Mouse (Mus musculus) kidney, embryonic 14.5 days (tissue): ENCODE measurements around the gene Ezr. TPM values are rescaled to one million over a fixed set of nuclear protein-coding genes. Genes with fewer than 3 reads are reported as not detected.
A peak's percentile ranks its signal among the peaks of the same experiment; 100 is the strongest.

Source experiments
- ATAC-seq: fragments of 200-750 bp; cut with Nextera tagmentation; 2 replicates; pipeline ENCODE4 v1.8.0; 2017; ENCODE audit warnings: moderate number of reproducible peaks, mild to moderate bottlenecking, moderate TSS enrichment, moderate library complexity; ENCODE audit not compliant: low FRiP score, low TSS enrichment
- H3K27ac ChIP-seq: fragments of 300-500 bp; sonication (generic); 2 replicates; pipeline ENCODE4 v1.5.1; 2014; ENCODE audit warnings: low read depth, mild to moderate bottlenecking, low read length, moderate library complexity, mixed read lengths
- H3K27me3 ChIP-seq: fragments of 300-500 bp; sonication (generic); 2 replicates; pipeline ENCODE4 v1.6.1; 2014; ENCODE audit warnings: mild to moderate bottlenecking, low read length; ENCODE audit not compliant: control insufficient read depth, insufficient read depth
- H3K36me3 ChIP-seq: fragments of 300-500 bp; sonication (generic); 2 replicates; pipeline ENCODE4 v1.6.1; 2014; ENCODE audit warnings: low read length, mixed read lengths; ENCODE audit not compliant: control insufficient read depth, insufficient read depth
- H3K4me1 ChIP-seq: fragments of 300-500 bp; sonication (generic); 2 replicates; pipeline ENCODE4 v1.6.1; 2014; ENCODE audit warnings: low read length, mixed read lengths; ENCODE audit not compliant: control insufficient read depth, insufficient read depth
- H3K4me2 ChIP-seq: fragments of 300-500 bp; sonication (generic); replicated peaks from 2 replicates; pipeline ENCODE4 v1.6.1; 2014; ENCODE audit warnings: low read depth, mild to moderate bottlenecking, low read length
- H3K4me3 ChIP-seq: fragments of 300-500 bp; sonication (generic); 2 replicates; pipeline ENCODE4 v1.5.1; 2014; ENCODE audit warnings: mild to moderate bottlenecking, low read length
- H3K9ac ChIP-seq: fragments of 300-500 bp; sonication (generic); 2 replicates; pipeline ENCODE4 v1.6.1; 2014; ENCODE audit warnings: low read depth, mild to moderate bottlenecking, low read length, moderate library complexity
- H3K9me3 ChIP-seq: fragments of 300-500 bp; sonication (generic); 2 replicates; pipeline ENCODE4 v1.6.1; 2016; ENCODE audit warnings: low read length; ENCODE audit not compliant: control insufficient read depth
- WGBS: fragments of 180-500 bp; shearing (Covaris S2); extraction: QIAGEN DNeasy Blood & Tissue Kit; methylation state at CpG from one replicate; pipeline ENCODE4 v1.1.7; 2014; 5-methylcytosine and 5-hydroxymethylcytosine counted together
- polyA plus RNA-seq: library from polyadenylated mRNA; unstranded; fragments of >200 nt; fragmentation: Nextera tagmentation; extraction: Ambion mirVana; gene quantifications from 2 replicates; pipeline ENCODE4 v1.2.1, GENCODE M21; 2014

Ezr gene
- polyA plus RNA-seq, 1 experiment from 2014 or later = 158 TPM

- 68% methylated on average over 5 of the region's 5 CpGs for WGBS
- peaks cover 52% of the 10 kb centered on the region for H3K4me1 ChIP-seq
- H3K36me3 ChIP-seq = no peaks in the 10 kb centered on the region
- H3K4me3 ChIP-seq = no peak overlapping the region
- H3K27ac ChIP-seq = peak overlapping the region; percentile 24; the same call in 1 of the 2 replicates
- H3K4me2 ChIP-seq = no peak overlapping the region
- ATAC-seq = no peak
- H3K9me3 ChIP-seq = no peaks in the 10 kb centered on the region
- no peak overlapping the region for H3K9ac ChIP-seq
- no peaks in the 10 kb centered on the region for H3K27me3 ChIP-seq
Measured at GRCm38 (mm10) chr17:6767771-6768170, 14.8 kb downstream of the Ezr start.

DNA sequence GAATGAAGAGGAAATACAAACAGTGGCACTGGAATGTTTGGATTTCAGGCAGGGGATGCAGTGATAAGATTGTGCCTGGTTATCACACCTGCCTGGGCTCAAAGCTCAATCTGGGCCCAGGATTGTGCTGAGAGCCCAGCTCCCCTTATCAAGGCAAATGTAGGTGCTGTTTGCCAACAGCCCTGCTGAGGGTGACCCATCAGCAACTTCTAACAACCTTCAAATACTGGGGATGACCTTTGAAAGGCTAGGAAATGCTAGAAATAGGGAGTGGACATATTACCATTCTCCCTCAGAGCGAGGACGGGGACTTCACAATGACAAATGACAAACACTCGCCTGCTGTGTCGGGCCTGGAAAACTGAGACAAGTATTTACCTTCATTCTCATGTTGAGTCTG is 15.8 kb downstream of the Ezr start:
- H3K9me3 ChIP-seq = no peaks in the 10 kb centered on the region
- H3K4me2 ChIP-seq = no peak overlapping the region
- WGBS = 63% methylated on average over 4 of the region's 4 CpGs
- no peak for ATAC-seq
- H3K27ac ChIP-seq = peak overlapping the region; percentile 1; the same call in 1 of the 2 replicates
- H3K4me3 ChIP-seq = no peak overlapping the region
- no peak overlapping the region for H3K9ac ChIP-seq
- H3K27me3 ChIP-seq = no peaks in the 10 kb centered on the region
- no peaks in the 10 kb centered on the region for H3K36me3 ChIP-seq
- peaks cover 49% of the 10 kb centered on the region for H3K4me1 ChIP-seq

GRCm38 (mm10) chr17:6765886-6766285 is 16.7 kb downstream of the Ezr start:
- Histone ChIP-seq H3K36me3 (no peaks in the 10 kb centered on the region), H3K4me3 (no peak overlapping the region), H3K9me3 (no peaks in the 10 kb centered on the region), H3K27ac (no peak overlapping the region; the same call in 1 of the 2 replicates), H3K4me2 (no peak overlapping the region), H3K9ac (no peak overlapping the region), H3K27me3 (no peaks in the 10 kb centered on the region), H3K4me1 (peaks cover 41% of the 10 kb centered on the region)
- 56% methylated on average over 2 of the region's 2 CpGs for WGBS
- ATAC-seq = no peak

GRCm38 (mm10) chr17:6764730-6765129 is 17.9 kb downstream of the Ezr start:
- 69% methylated on average over 4 of the region's 4 CpGs for WGBS
- Histone ChIP-seq H3K4me2 (no peak overlapping the region), H3K9ac (no peak overlapping the region), H3K27me3 (no peaks in the 10 kb centered on the region), H3K4me1 (peaks cover 35% of the 10 kb centered on the region), H3K4me3 (no peak overlapping the region), H3K27ac (no peak overlapping the region), H3K36me3 (no peaks in the 10 kb centered on the region), H3K9me3 (no peaks in the 10 kb centered on the region)
- peak; percentile 37; the same call in 1 of the 2 replicates for ATAC-seq

GRCm38 (mm10) chr17:6764227-6764593 is 18.4 kb downstream of the Ezr start:
- 44% methylated on average over 7 of the region's 7 CpGs for WGBS
- H3K4me1 ChIP-seq = peaks cover 32% of the 10 kb centered on the region
- H3K27me3 ChIP-seq = no peaks in the 10 kb centered on the region
- H3K9me3 ChIP-seq = no peaks in the 10 kb centered on the region
- no peaks in the 10 kb centered on the region for H3K36me3 ChIP-seq
- no peak overlapping the region for H3K9ac ChIP-seq
- H3K4me3 ChIP-seq = no peak overlapping the region
- no peak overlapping the region for H3K4me2 ChIP-seq
- no peak for ATAC-seq
- H3K27ac ChIP-seq = no peak overlapping the region

DNA sequence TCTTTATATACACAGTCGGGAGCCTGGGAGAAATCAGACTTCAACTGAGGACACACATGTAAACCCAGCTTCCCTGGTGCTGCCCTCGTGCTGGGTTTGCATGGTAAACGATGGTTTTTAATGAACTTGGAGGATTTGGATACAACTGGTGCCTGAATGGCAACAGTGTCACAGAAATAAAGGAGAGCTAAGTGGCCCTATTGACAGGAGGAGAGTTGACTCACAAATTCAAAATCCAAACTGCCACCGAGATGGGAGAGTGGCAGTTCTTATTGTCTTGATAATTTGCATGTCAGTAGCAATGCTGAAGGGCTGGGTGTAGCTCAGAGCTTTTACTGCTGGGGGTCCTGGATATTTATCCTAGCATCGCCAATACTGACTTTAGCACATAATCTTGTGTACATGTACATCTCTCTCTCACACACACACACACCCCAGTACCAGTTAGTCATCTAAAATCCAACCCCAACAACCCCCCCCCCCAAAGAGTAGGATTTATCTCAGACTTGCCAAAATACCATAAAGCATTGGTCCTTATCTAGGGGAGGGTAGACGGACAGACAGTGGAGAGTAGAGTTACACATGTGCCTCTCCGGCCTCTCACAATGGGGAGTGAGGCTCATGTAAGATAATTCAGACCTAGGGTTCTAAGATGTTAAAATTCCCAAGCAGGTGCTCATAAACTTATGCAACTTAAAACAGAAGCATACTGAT is 18.9 kb downstream of the Ezr start:
- Histone ChIP-seq H3K4me2 (no peak overlapping the region), H3K27me3 (no peaks in the 10 kb centered on the region), H3K4me1 (peaks cover 27% of the 10 kb centered on the region), H3K4me3 (no peak overlapping the region), H3K36me3 (no peaks in the 10 kb centered on the region), H3K9ac (no peak overlapping the region), H3K27ac (no peak overlapping the region), H3K9me3 (no peaks in the 10 kb centered on the region)
- 47% methylated on average over 7 of the region's 7 CpGs for WGBS
- ATAC-seq = no peak

DNA sequence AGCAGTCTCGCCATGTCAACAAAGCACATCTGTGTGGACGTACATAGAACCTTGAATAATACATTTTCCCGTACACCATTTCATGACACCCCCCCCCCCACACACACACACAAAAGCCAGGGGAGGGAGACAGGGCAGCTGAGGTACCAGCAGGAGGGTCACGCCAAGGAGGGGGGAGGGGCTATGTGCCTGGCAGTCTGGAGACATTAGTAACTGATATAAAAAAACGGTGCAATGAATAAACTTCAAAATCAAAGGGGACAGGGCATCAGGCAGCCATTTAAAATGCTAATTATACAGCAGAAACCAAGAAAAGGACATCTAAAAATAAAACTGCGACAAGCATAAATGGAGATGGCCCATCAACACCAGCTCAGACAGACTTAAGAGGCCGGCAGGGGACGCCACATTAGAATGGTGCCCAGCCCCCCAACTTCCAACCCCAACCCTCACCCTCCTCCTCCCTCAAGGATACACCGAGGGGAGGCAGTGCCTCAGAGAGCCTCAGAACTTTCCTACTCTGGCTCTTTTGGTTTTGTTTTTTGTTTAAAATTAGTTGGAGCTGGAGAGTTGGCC is 22.8 kb downstream of the Ezr start:
- no peak for ATAC-seq
- H3K4me2 ChIP-seq = no peak overlapping the region
- no peak overlapping the region for H3K27ac ChIP-seq
- H3K36me3 ChIP-seq = peaks cover 11% of the 10 kb centered on the region; the same call in 1 of the 2 replicates
- no peaks in the 10 kb centered on the region for H3K9me3 ChIP-seq
- no peak overlapping the region for H3K4me3 ChIP-seq
- H3K4me1 ChIP-seq = peaks cover 17% of the 10 kb centered on the region
- no peak overlapping the region for H3K9ac ChIP-seq
- no peaks in the 10 kb centered on the region for H3K27me3 ChIP-seq
- 63% methylated on average over 9 of the region's 9 CpGs for WGBS

DNA sequence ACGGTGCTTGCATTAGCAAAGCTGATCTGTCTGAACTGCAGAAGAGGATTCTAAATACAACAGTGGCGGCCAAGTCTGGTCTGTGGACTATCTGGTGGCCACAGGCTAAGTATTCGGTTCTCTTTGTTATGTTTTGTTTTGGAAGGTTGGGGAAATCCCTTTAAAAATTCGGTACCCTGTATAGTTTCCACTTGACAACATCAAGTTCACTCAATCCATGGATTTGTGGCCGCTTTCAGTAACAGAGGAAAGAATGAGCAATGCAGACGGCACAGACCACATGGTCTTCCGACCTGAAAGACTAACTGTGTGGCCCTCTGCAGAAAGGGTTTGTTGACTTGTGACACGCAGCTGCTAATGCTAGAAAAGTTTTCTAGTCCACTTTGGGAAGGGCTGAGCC is 23.7 kb downstream of the Ezr start:
- WGBS = 70% methylated on average over 8 of the region's 8 CpGs
- peaks cover 8% of the 10 kb centered on the region for H3K4me1 ChIP-seq
- no peak overlapping the region for H3K4me3 ChIP-seq
- no peak overlapping the region for H3K9ac ChIP-seq
- H3K9me3 ChIP-seq = no peaks in the 10 kb centered on the region
- no peak for ATAC-seq
- H3K27me3 ChIP-seq = no peaks in the 10 kb centered on the region
- H3K4me2 ChIP-seq = no peak overlapping the region
- H3K27ac ChIP-seq = no peak overlapping the region
- H3K36me3 ChIP-seq = peaks cover 20% of the 10 kb centered on the region; the same call in 1 of the 2 replicates

DNA sequence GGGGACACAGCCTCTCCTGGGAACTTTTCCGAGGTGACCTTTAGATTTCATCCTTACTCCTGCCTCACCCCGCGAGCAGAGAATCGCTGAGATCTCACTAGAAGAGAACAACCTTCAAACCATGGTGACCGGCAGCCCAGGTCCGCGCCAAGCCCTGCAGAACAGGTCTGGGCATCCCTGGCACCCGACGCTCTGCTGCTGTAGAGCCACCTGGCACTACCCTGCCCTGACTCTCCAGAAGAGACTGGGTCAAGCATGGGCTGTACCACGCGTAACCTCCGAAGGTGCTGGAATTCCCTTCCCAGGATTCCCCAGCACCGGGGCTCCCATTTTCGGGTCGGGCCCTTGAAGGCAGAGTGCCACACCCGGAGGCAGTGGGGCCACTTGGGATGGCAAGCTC is 24.7 kb downstream of the Ezr start:
- Histone ChIP-seq H3K4me3 (no peak overlapping the region), H3K27me3 (no peaks in the 10 kb centered on the region), H3K9ac (no peak overlapping the region), H3K9me3 (no peaks in the 10 kb centered on the region), H3K36me3 (peaks cover 29% of the 10 kb centered on the region; the same call in 1 of the 2 replicates), H3K4me2 (no peak overlapping the region), H3K27ac (no peak overlapping the region), H3K4me1 (peaks cover 5% of the 10 kb centered on the region; the same call in 1 of the 2 replicates)
- ATAC-seq = no peak
- WGBS = 93% methylated on average over 16 of the region's 16 CpGs
